Mouse (Mus musculus) adrenal gland, postnatal 14 days (tissue): ENCODE results near the gene Prnd. TPM values are rescaled to one million over a fixed set of nuclear protein-coding genes. Genes with fewer than 3 reads are reported as not detected.

Source experiments
- DNase-seq: peaks from one replicate; pipeline ENCODE4 v3.0.0; 2021; ENCODE audit warnings: mixed read lengths
- total RNA-seq: library from RNA; stranded (reverse); gene quantifications from 2 replicates; pipeline ENCODE4 v1.2.3, GENCODE M21; 2021

Prnd gene
- total RNA-seq, 1 experiment from 2014 or later, result 2.8 TPM

- peak; percentile 62 for DNase-seq
These were observed 30.2 kb downstream of the Prnd start for GRCm38 (mm10) chr2:131980866-131981265.

GRCm38 (mm10) chr2:131982546-131983196, 32.0 kb downstream of the Prnd start:
- DNase-seq, result peak; percentile 82

- DNase-seq, result no peak
These were observed 37.3 kb downstream of the Prnd start for GRCm38 (mm10) chr2:131987950-131988349.

- no peak for DNase-seq
These were observed 37.9 kb downstream of the Prnd start for GRCm38 (mm10) chr2:131988550-131988949.

GRCm38 (mm10) chr2:131992487-131992886, 41.8 kb downstream of the Prnd start:
- DNase-seq, result no peak

GRCm38 (mm10) chr2:131993151-131993550, 42.5 kb downstream of the Prnd start:
- no peak for DNase-seq

- no peak for DNase-seq
These were observed 43.0 kb downstream of the Prnd start for GRCm38 (mm10) chr2:131993563-131994088.

- DNase-seq, result no peak
These were observed 44.3 kb downstream of the Prnd start for GRCm38 (mm10) chr2:131994971-131995370.

GRCm38 (mm10) chr2:131995742-131996141, 45.1 kb downstream of the Prnd start:
- no peak for DNase-seq

GRCm38 (mm10) chr2:131996369-131996768, 45.7 kb downstream of the Prnd start:
- DNase-seq, result no peak

GRCm38 (mm10) chr2:131997356-131997755, 46.7 kb downstream of the Prnd start:
- DNase-seq, result no peak

- no peak for DNase-seq
These were observed 51.2 kb downstream of the Prnd start for GRCm38 (mm10) chr2:132001696-132002334.

GRCm38 (mm10) chr2:132003916-132004315, 53.3 kb downstream of the Prnd start:
- no peak for DNase-seq

GRCm38 (mm10) chr2:132004495-132005136, 54.0 kb downstream of the Prnd start:
- DNase-seq, result no peak

GRCm38 (mm10) chr2:132005445-132005844, 54.8 kb downstream of the Prnd start:
- no peak for DNase-seq

Other genes with a start within 250 kb of the Prnd start
- gene Erv3, start 91.1 kb upstream of the Prnd start, total RNA-seq, result not detected in 2 replicates
- gene Prnp, start 40.9 kb upstream of the Prnd start, total RNA-seq, result 73.3 and 74.6 TPM in 2 replicates
- gene Prn, start 40.9 kb upstream of the Prnd start, total RNA-seq, result 0.79 and 1.1 TPM in 2 replicates
- 9.4 and 22.2 TPM in 2 replicates for gene Rassf2, start 79.4 kb downstream of the Prnd start, total RNA-seq
- 82.8 and 109 TPM in 2 replicates for gene Slc23a2, start 194.2 kb downstream of the Prnd start, total RNA-seq